Mouse (Mus musculus) heart, postnatal 0 days (tissue): Measurements from ENCODE around the gene Egfr. TPM values are rescaled to one million over a fixed set of nuclear protein-coding genes. Genes with fewer than 3 reads are reported as not detected.

Experiments used
- ATAC-seq: fragments of 200-750 bp; cut with Nextera tagmentation; 2 replicates; pipeline ENCODE4 v1.8.0; 2017; ENCODE audit warnings: low read depth, moderate number of reproducible peaks, moderate library complexity; ENCODE audit not compliant: insufficient read depth
- DNase-seq: peaks from one replicate; pipeline ENCODE4 v3.0.0-alpha.2; 2016; ENCODE audit warnings: low spot score
- H3K27ac ChIP-seq: fragments of 300-500 bp; sonication (generic); 2 replicates; pipeline ENCODE4 v1.5.1; 2014; ENCODE audit warnings: low read depth, mild to moderate bottlenecking
- H3K27me3 ChIP-seq: fragments of 300-500 bp; sonication (generic); 2 replicates; pipeline ENCODE4 v1.6.1; 2014; ENCODE audit warnings: low read length, mixed read lengths; ENCODE audit not compliant: control insufficient read depth, insufficient read depth
- H3K36me3 ChIP-seq: fragments of 300-500 bp; sonication (generic); replicated peaks from 2 replicates; pipeline ENCODE4 v1.6.1; 2014; ENCODE audit warnings: low read length, mixed read lengths; ENCODE audit not compliant: control insufficient read depth, insufficient read depth
- H3K4me1 ChIP-seq: fragments of 300-500 bp; sonication (generic); 2 replicates; pipeline ENCODE4 v1.6.1; 2014; ENCODE audit warnings: antibody characterized with exemption; ENCODE audit not compliant: control insufficient read depth, insufficient read depth
- H3K4me2 ChIP-seq: fragments of 300-500 bp; sonication (generic); 2 replicates; pipeline ENCODE4 v1.6.1; 2014; ENCODE audit warnings: low read depth, mild to moderate bottlenecking, low read length, moderate library complexity
- H3K4me3 ChIP-seq: fragments of 300-500 bp; sonication (generic); 2 replicates; pipeline ENCODE4 v1.5.1; 2014; ENCODE audit warnings: low read depth, low read length
- H3K9ac ChIP-seq: fragments of 300-500 bp; sonication (generic); replicated peaks from 2 replicates; pipeline ENCODE4 v1.6.1; 2014; ENCODE audit warnings: low read depth, low read length, mixed read lengths
- H3K9me3 ChIP-seq: fragments of 300-500 bp; sonication (generic); replicated peaks from 2 replicates; pipeline ENCODE4 v1.6.1; 2016; ENCODE audit warnings: low read length; ENCODE audit not compliant: control insufficient read depth
- CTCF ChIP-seq: IDR thresholded peaks from 2 replicates; pipeline ENCODE4 v1.5.1; 2016; ENCODE audit warnings: antibody characterized with exemption, control low read depth, low read depth
- EP300 ChIP-seq: IDR thresholded peaks from 2 replicates; pipeline ENCODE4 v1.6.1; 2016; ENCODE audit warnings: antibody characterized with exemption, low read depth
- WGBS: fragments of 180-500 bp; shearing (Covaris S2); extraction: QIAGEN DNeasy Blood & Tissue Kit; methylation state at CpG from one replicate; pipeline ENCODE4 v1.1.7; 2014; 5-methylcytosine and 5-hydroxymethylcytosine counted together
- polyA plus RNA-seq: library from polyadenylated mRNA; unstranded; fragments of >200 nt; fragmentation: Nextera tagmentation; extraction: Ambion mirVana; gene quantifications from 2 replicates; pipeline ENCODE4 v1.2.1, GENCODE M21; 2015
- total RNA-seq: library from RNA; depleted of rRNA; stranded (reverse); fragments of >200 nt; gene quantifications from 2 replicates; pipeline ENCODE4 v1.2.3, GENCODE M21; 2014; ENCODE audit warnings: low replicate concordance

Egfr gene
- total and polyA plus RNA-seq, 2 experiments from 2014 or later, result 1.2 to 2.5 TPM

- no peak for TF ChIP-seq EP300
- TF ChIP-seq CTCF, result no peak
- 61% methylated on average over 10 of the region's 10 CpGs for WGBS
- Histone ChIP-seq H3K4me2 (no peak overlapping the region), H3K27me3 (no peaks in the 10 kb centered on the region), H3K4me1 (no peaks in the 10 kb centered on the region), H3K4me3 (no peak overlapping the region), H3K9me3 (no peaks in the 10 kb centered on the region), H3K36me3 (no peaks in the 10 kb centered on the region), H3K27ac (no peak overlapping the region), H3K9ac (no peak overlapping the region)
- ATAC-seq (no peak), DNase-seq (no peak)
Measured at GRCm38 (mm10) chr11:16740691-16741611, 11.1 kb upstream of the Egfr start.

GRCm38 (mm10) chr11:16742251-16742650 is 9.8 kb upstream of the Egfr start:
- no peaks in the 10 kb centered on the region for H3K27me3 ChIP-seq
- H3K4me3 ChIP-seq, result no peak overlapping the region
- ATAC-seq (no peak), DNase-seq (no peak)
- H3K9ac ChIP-seq, result no peak overlapping the region
- no peak overlapping the region for H3K4me2 ChIP-seq
- H3K36me3 ChIP-seq, result no peaks in the 10 kb centered on the region
- H3K27ac ChIP-seq, result no peak overlapping the region
- TF ChIP-seq EP300 (no peak), CTCF (no peak)
- H3K9me3 ChIP-seq, result no peaks in the 10 kb centered on the region
- no peaks in the 10 kb centered on the region for H3K4me1 ChIP-seq
- 75% methylated on average over 4 of the region's 4 CpGs for WGBS

DNA sequence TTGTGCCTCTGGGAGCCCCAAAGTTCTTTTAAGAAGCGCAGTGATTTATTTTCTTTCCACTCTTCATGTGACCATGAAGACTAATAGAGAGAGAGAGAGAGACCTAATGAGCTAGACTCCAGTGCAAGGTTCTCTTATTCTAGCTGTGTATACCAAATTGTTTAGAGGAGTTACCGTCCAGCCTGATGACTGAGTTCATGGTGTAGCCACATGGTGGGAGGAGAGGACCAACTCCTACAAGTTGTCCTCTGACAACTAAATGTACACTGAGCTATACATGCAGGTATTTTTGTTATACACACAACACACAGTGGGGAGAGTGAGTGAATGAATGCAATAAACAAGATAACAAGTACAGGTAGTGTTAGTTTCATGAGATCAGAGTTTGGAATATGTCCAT is 9.2 kb upstream of the Egfr start:
- no peak overlapping the region for H3K9ac ChIP-seq
- H3K36me3 ChIP-seq, result no peaks in the 10 kb centered on the region
- H3K27me3 ChIP-seq, result no peaks in the 10 kb centered on the region
- no peak overlapping the region for H3K27ac ChIP-seq
- TF ChIP-seq CTCF, result no peak
- TF ChIP-seq EP300, result no peak
- no peaks in the 10 kb centered on the region for H3K4me1 ChIP-seq
- no peak overlapping the region for H3K4me2 ChIP-seq
- no peak overlapping the region for H3K4me3 ChIP-seq
- 86% methylated on average over 2 of the region's 2 CpGs for WGBS
- ATAC-seq (no peak), DNase-seq (no peak)
- no peaks in the 10 kb centered on the region for H3K9me3 ChIP-seq

GRCm38 (mm10) chr11:16751457-16751982 is 483 bp upstream of the Egfr start:
- ATAC-seq (peak; percentile 11; the same call in 1 of the 2 replicates), DNase-seq (no peak)
- Histone ChIP-seq H3K4me3 (peak overlapping the region; percentile 66), H3K36me3 (no peaks in the 10 kb centered on the region), H3K4me1 (peaks cover 16% of the 10 kb centered on the region), H3K27ac (no peak overlapping the region), H3K27me3 (peaks cover 47% of the 10 kb centered on the region), H3K4me2 (peak overlapping the region; percentile 87), H3K9me3 (no peaks in the 10 kb centered on the region), H3K9ac (no peak overlapping the region)
- 33% methylated on average over 7 of the region's 7 CpGs for WGBS
- no peak for TF ChIP-seq EP300
- TF ChIP-seq CTCF, result no peak

GRCm38 (mm10) chr11:16752349-16753153 is 548 bp downstream of the Egfr start:
- Histone ChIP-seq H3K27ac (peak overlapping the region; percentile 6; the same call in 1 of the 2 replicates), H3K4me3 (peak overlapping the region; percentile 66), H3K27me3 (peaks cover 50% of the 10 kb centered on the region), H3K4me1 (peaks cover 16% of the 10 kb centered on the region), H3K4me2 (peak overlapping the region; percentile 87), H3K9me3 (no peaks in the 10 kb centered on the region), H3K9ac (peak overlapping the region; percentile 50), H3K36me3 (no peaks in the 10 kb centered on the region)
- peak; percentile 46; the same call in 1 of the 2 replicates for ATAC-seq
- TF ChIP-seq CTCF (no peak), EP300 (no peak)
- under 1% methylated on average over 67 of the region's 68 CpGs for WGBS
- no peak for DNase-seq
